Mouse (Mus musculus) MEL (cell line): ENCODE measurements around the gene Med13l. TPM values are rescaled to one million over a fixed set of nuclear protein-coding genes. Genes with fewer than 3 reads are reported as not detected.
A peak's percentile ranks its signal among the peaks of the same experiment; 100 is the strongest.

Experiments
- DNase-seq: peaks from one replicate; pipeline ENCODE4 v3.0.0; 2011; ENCODE audit warnings: low read depth, low spot score
- H3K27ac ChIP-seq: 2 replicates; pipeline ENCODE4 v1.5.1; 2012; ENCODE audit warnings: low read depth, mild to moderate bottlenecking, control low read depth, low read length, moderate library complexity; ENCODE audit not compliant: control insufficient read depth
- H3K27me3 ChIP-seq, 2 experiments: fragments of 150-350 bp in 1 of 2; sonication (generic) in 1 of 2; 2 replicates each; pipeline ENCODE4 v1.6.1; 2012; ENCODE audit warnings: low read length in 2 of 2, mild to moderate bottlenecking in 2 of 2, improper control_type of control experiment in 1 of 2, moderate library complexity in 1 of 2; ENCODE audit not compliant: insufficient read depth in 2 of 2, control insufficient read depth in 1 of 2
- H3K36me3 ChIP-seq, 2 experiments: 2 replicates each; pipeline ENCODE4 v1.6.1; 2012 to 2014; ENCODE audit warnings: low read length in 2 of 2, improper control_type of control experiment in 1 of 2, inconsistent platforms in 1 of 2, mild to moderate bottlenecking in 1 of 2; ENCODE audit not compliant: insufficient read depth in 2 of 2, control insufficient read depth in 1 of 2
- H3K4me1 ChIP-seq, 2 experiments: fragments of 150-350 bp in 1 of 2; sonication (generic) in 1 of 2; 2 replicates each; pipeline ENCODE4 v1.6.1; 2012; ENCODE audit warnings: low read length in 2 of 2, improper control_type of control experiment in 1 of 2, mild to moderate bottlenecking in 1 of 2; ENCODE audit not compliant: insufficient read depth in 2 of 2, control insufficient read depth in 1 of 2
- H3K4me3 ChIP-seq, 2 experiments: fragments of 150-350 bp in 1 of 2; sonication (generic) in 1 of 2; 2 replicates each; pipeline ENCODE4 v1.5.1; 2012; ENCODE audit warnings: low read depth in 2 of 2, low read length in 2 of 2, mild to moderate bottlenecking in 2 of 2, moderate library complexity in 2 of 2, control low read depth in 1 of 2, improper control_type of control experiment in 1 of 2; ENCODE audit not compliant: control insufficient read depth in 1 of 2, insufficient read depth in 1 of 2
- H3K79me2 ChIP-seq: 2 replicates; pipeline ENCODE4 v1.6.1; 2012; ENCODE audit warnings: mild to moderate bottlenecking, low read length, moderate library complexity; ENCODE audit not compliant: control insufficient read depth, poor library complexity, insufficient read depth
- H3K9ac ChIP-seq: 2 replicates; pipeline ENCODE4 v1.6.1; 2012; ENCODE audit warnings: low read depth, mild to moderate bottlenecking, control low read depth, low read length, moderate library complexity; ENCODE audit not compliant: control insufficient read depth, poor library complexity, severe bottlenecking
- H3K9me3 ChIP-seq: fragments of 150-350 bp; sonication (generic); replicated peaks from 2 replicates; pipeline ENCODE4 v1.6.1; 2012; ENCODE audit warnings: mild to moderate bottlenecking, low read length, improper control_type of control experiment, moderate library complexity; ENCODE audit not compliant: insufficient read depth
- BHLHE40 ChIP-seq: IDR thresholded peaks from 2 replicates; pipeline ENCODE4 v1.6.1; 2012; ENCODE audit warnings: low read depth, mild to moderate bottlenecking, inconsistent platforms, low read length, improper control_type of control experiment, borderline replicate concordance
- CHD1 ChIP-seq: IDR thresholded peaks from 2 replicates; pipeline ENCODE4 v1.6.1; 2012; ENCODE audit warnings: low read depth, mild to moderate bottlenecking, inconsistent platforms, low read length, improper control_type of control experiment
- CHD2 ChIP-seq: IDR thresholded peaks from 2 replicates; pipeline ENCODE4 v1.6.1; 2011; ENCODE audit warnings: low read length, improper control_type of control experiment
- CTCF ChIP-seq, 3 experiments: IDR thresholded peaks in 2 of 3; conservative IDR thresholded peaks in 1 of 3; 2 replicates each; pipeline ENCODE4 v1.5.1; 2011 to 2012; ENCODE audit warnings: low read length in 3 of 3, low read depth in 2 of 3, mild to moderate bottlenecking in 2 of 3, improper control_type of control experiment in 1 of 3, inconsistent platforms in 1 of 3, mixed read lengths in 1 of 3, moderate library complexity in 1 of 3; ENCODE audit not compliant: control insufficient read depth in 1 of 3, insufficient read depth in 1 of 3, poor library complexity in 1 of 3, severe bottlenecking in 1 of 3
- E2F4 ChIP-seq: IDR thresholded peaks from 2 replicates; pipeline ENCODE4 v1.6.1; 2011; ENCODE audit warnings: low read depth, low read length, improper control_type of control experiment, borderline replicate concordance
- ELF1 ChIP-seq: IDR thresholded peaks from 2 replicates; pipeline ENCODE4 v1.6.1; 2014; ENCODE audit warnings: low read depth, mild to moderate bottlenecking, inconsistent platforms, low read length, improper control_type of control experiment, moderate library complexity
- EP300 ChIP-seq, 2 experiments: IDR thresholded peaks; 2 replicates each; pipeline ENCODE4 v1.6.1; 2011; ENCODE audit warnings: improper control_type of control experiment in 2 of 2, low read length in 2 of 2, low read depth in 1 of 2, mild to moderate bottlenecking in 1 of 2
- ETS1 ChIP-seq: IDR thresholded peaks from 2 replicates; pipeline ENCODE4 v1.6.1; 2012; ENCODE audit warnings: low read depth, mild to moderate bottlenecking, inconsistent platforms, low read length, improper control_type of control experiment, moderate library complexity
- GABPA ChIP-seq: IDR thresholded peaks from 2 replicates; pipeline ENCODE4 v1.6.1; 2012; ENCODE audit warnings: low read depth, mild to moderate bottlenecking, inconsistent platforms, low read length, improper control_type of control experiment, moderate library complexity
- GATA1 ChIP-seq: IDR thresholded peaks from 2 replicates; pipeline ENCODE4 v1.6.1; 2011; ENCODE audit warnings: low read depth, low read length, improper control_type of control experiment
- KAT2A ChIP-seq: conservative IDR thresholded peaks from 2 replicates; pipeline ENCODE4 v1.6.1; 2012; ENCODE audit warnings: low read depth, low read length, improper control_type of control experiment, inconsistent platforms
- MAFK ChIP-seq: IDR thresholded peaks from 2 replicates; pipeline ENCODE4 v1.6.1; 2011; ENCODE audit warnings: low read depth, mild to moderate bottlenecking, low read length, improper control_type of control experiment, borderline replicate concordance
- MAX ChIP-seq: IDR thresholded peaks from 2 replicates; pipeline ENCODE4 v1.6.1; 2011; ENCODE audit warnings: low read length, improper control_type of control experiment
- MAZ ChIP-seq: IDR thresholded peaks from 2 replicates; pipeline ENCODE4 v1.6.1; 2012; ENCODE audit warnings: low read depth, mild to moderate bottlenecking, inconsistent platforms, low read length, improper control_type of control experiment
- MEF2A ChIP-seq: IDR thresholded peaks from 2 replicates; pipeline ENCODE4 v1.6.1; 2014; ENCODE audit warnings: low read depth, mild to moderate bottlenecking, inconsistent platforms, low read length, improper control_type of control experiment; ENCODE audit not compliant: poor library complexity, insufficient replicate concordance, severe bottlenecking; ENCODE audit errors: extremely low read depth
- MXI1 ChIP-seq: IDR thresholded peaks from 2 replicates; pipeline ENCODE4 v1.6.1; 2011; ENCODE audit warnings: mild to moderate bottlenecking, low read depth, low read length, improper control_type of control experiment
- MYB ChIP-seq: IDR thresholded peaks from 2 replicates; pipeline ENCODE4 v1.6.1; 2011; ENCODE audit warnings: mild to moderate bottlenecking, low read depth, low read length, improper control_type of control experiment
- NELFE ChIP-seq: IDR thresholded peaks from 2 replicates; pipeline ENCODE4 v1.6.1; 2011; ENCODE audit warnings: low read depth, low read length, improper control_type of control experiment
- NRF1 ChIP-seq: IDR thresholded peaks from 2 replicates; pipeline ENCODE4 v1.6.1; 2014; ENCODE audit warnings: low read depth, mild to moderate bottlenecking, inconsistent platforms, low read length, improper control_type of control experiment, moderate library complexity; ENCODE audit not compliant: poor library complexity, insufficient read depth, severe bottlenecking
- POLR2A ChIP-seq, 2 experiments: IDR thresholded peaks; 2 replicates each; pipeline ENCODE4 v1.6.1; 2011 to 2012; ENCODE audit warnings: low read length in 2 of 2, mild to moderate bottlenecking in 2 of 2, control low read depth in 1 of 2, improper control_type of control experiment in 1 of 2, low read depth in 1 of 2, moderate library complexity in 1 of 2; ENCODE audit not compliant: control insufficient read depth in 1 of 2, insufficient read depth in 1 of 2, poor library complexity in 1 of 2
- POLR2AphosphoS2 ChIP-seq: IDR thresholded peaks from 2 replicates; pipeline ENCODE4 v1.6.1; 2011; ENCODE audit warnings: low read length, improper control_type of control experiment
- POLR2AphosphoS5 ChIP-seq: IDR thresholded peaks from 2 replicates; pipeline ENCODE4 v1.6.1; 2012; ENCODE audit warnings: low read depth, borderline replicate concordance, mild to moderate bottlenecking, inconsistent platforms, low read length, moderate library complexity, mixed read lengths
- RAD21 ChIP-seq: IDR thresholded peaks from 2 replicates; pipeline ENCODE4 v1.6.1; 2011; ENCODE audit warnings: mild to moderate bottlenecking, low read depth, low read length, improper control_type of control experiment
- RCOR1 ChIP-seq: IDR thresholded peaks from 2 replicates; pipeline ENCODE4 v1.6.1; 2012; ENCODE audit warnings: low read depth, mild to moderate bottlenecking, inconsistent platforms, low read length, improper control_type of control experiment
- SIN3A ChIP-seq: IDR thresholded peaks from 2 replicates; pipeline ENCODE4 v1.6.1; 2012; ENCODE audit warnings: low read length, improper control_type of control experiment, inconsistent platforms
- SMC3 ChIP-seq: IDR thresholded peaks from 2 replicates; pipeline ENCODE4 v1.6.1; 2011; ENCODE audit warnings: low read depth, low read length, improper control_type of control experiment
- TAL1 ChIP-seq: IDR thresholded peaks from 2 replicates; pipeline ENCODE4 v1.6.1; 2012; ENCODE audit warnings: mild to moderate bottlenecking, inconsistent platforms, low read length, moderate library complexity, mixed read lengths
- TCF12 ChIP-seq: IDR thresholded peaks from 2 replicates; pipeline ENCODE4 v1.6.1; 2014; ENCODE audit warnings: low read depth, mild to moderate bottlenecking, inconsistent platforms, low read length, improper control_type of control experiment, moderate library complexity
- UBTF ChIP-seq: IDR thresholded peaks from 2 replicates; pipeline ENCODE4 v1.6.1; 2012; ENCODE audit warnings: low read depth, mild to moderate bottlenecking, inconsistent platforms, low read length, improper control_type of control experiment, moderate library complexity, borderline replicate concordance; ENCODE audit not compliant: insufficient read depth
- USF1 ChIP-seq: IDR thresholded peaks from 2 replicates; pipeline ENCODE4 v1.6.1; 2014; ENCODE audit warnings: low read depth, mild to moderate bottlenecking, inconsistent platforms, low read length, improper control_type of control experiment, moderate library complexity
- USF2 ChIP-seq, 2 experiments: IDR thresholded peaks; 2 replicates each; pipeline ENCODE4 v1.6.1; 2011 to 2012; ENCODE audit warnings: improper control_type of control experiment in 2 of 2, low read length in 2 of 2, borderline replicate concordance in 1 of 2, inconsistent platforms in 1 of 2, low read depth in 1 of 2, mild to moderate bottlenecking in 1 of 2; ENCODE audit not compliant: insufficient read depth in 1 of 2
- ZC3H11A ChIP-seq: IDR thresholded peaks from 2 replicates; pipeline ENCODE4 v1.6.1; 2012; ENCODE audit warnings: low read depth, mild to moderate bottlenecking, inconsistent platforms, low read length, improper control_type of control experiment
- ZKSCAN1 ChIP-seq: IDR thresholded peaks from 2 replicates; pipeline ENCODE4 v1.6.1; 2012; ENCODE audit warnings: low read depth, mild to moderate bottlenecking, inconsistent platforms, low read length, improper control_type of control experiment, moderate library complexity
- ZMIZ1 ChIP-seq: IDR thresholded peaks from 2 replicates; pipeline ENCODE4 v1.6.1; 2012; ENCODE audit warnings: low read depth, mild to moderate bottlenecking, inconsistent platforms, low read length, improper control_type of control experiment, moderate library complexity
- ZNF384 ChIP-seq: IDR thresholded peaks from 2 replicates; pipeline ENCODE4 v1.6.1; 2012; ENCODE audit warnings: low read depth, mild to moderate bottlenecking, inconsistent platforms, low read length, improper control_type of control experiment
- polyA plus RNA-seq, 2 experiments: library from polyadenylated mRNA; stranded (reverse) in 1 of 2; unstranded in 1 of 2; fragments of >175 nt in 1 of 2; fragments of >200 nt in 1 of 2; gene quantifications; 2 replicates each; pipeline versions ENCODE4 v1.2.1 to v1.2.4; 2012; ENCODE audit warnings: low replicate concordance in 2 of 2, low read depth in 1 of 2; ENCODE audit not compliant: insufficient read length in 2 of 2, insufficient read depth in 1 of 2, missing spikeins in 1 of 2
- total RNA-seq: library from RNA; depleted of rRNA; stranded (reverse); fragments of 300-350 nt; gene quantifications from 2 replicates; pipeline ENCODE4 v1.2.3, GENCODE M21; 2012

The Med13l gene
- total and polyA plus RNA-seq, 3 experiments, result 13.4 to 16.1 TPM; not detected in 1

DNA sequence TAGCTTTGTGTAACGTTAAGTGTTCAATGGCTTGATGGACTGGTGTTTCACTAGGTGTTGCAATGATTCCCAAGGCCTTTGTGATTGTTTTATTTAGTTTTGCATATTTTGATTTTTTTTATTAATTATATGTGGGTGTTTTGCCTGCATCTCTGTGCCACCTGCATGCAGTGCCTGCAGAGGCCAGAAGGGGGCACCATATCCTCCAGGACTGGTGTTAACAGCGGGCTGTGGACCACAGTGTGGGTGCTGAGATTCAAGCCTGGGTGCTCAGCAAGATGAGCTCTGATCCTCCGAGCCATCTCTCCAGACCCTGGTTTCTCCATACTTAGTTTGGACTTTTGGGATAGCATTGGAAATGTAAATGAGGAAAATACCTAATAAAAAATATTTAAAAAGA lies 143.7 kb downstream of the Med13l start:
- Histone ChIP-seq H3K27ac (no peak overlapping the region), H3K9me3 (no peaks in the 10 kb centered on the region), H3K36me3 (no peaks in the 10 kb centered on the region), H3K9ac (no peak overlapping the region), H3K4me3 (no peak overlapping the region), H3K79me2 (peaks cover 2% of the 10 kb centered on the region; the same call in 1 of the 2 replicates), H3K4me1 (no peaks in the 10 kb centered on the region), H3K27me3 (no peaks in the 10 kb centered on the region)
- DNase-seq, result peak; percentile 49
- TF ChIP-seq UBTF (no peak), MAZ (no peak), ZC3H11A (0 out of 2 replicates have a peak, but pooled peaks have one; percentile 4), POLR2AphosphoS5 (no peak), NRF1 (no peak), MAFK (no peak), E2F4 (no peak), RAD21 (peak; percentile 17), GATA1 (no peak), CHD1 (no peak), TCF12 (no peak), ZKSCAN1 (no peak), USF1 (no peak), MXI1 (no peak), CTCF (IDR thresholded peaks at IDR 0.05 in 2 of 3, conservative IDR thresholded peaks at IDR 0.05 in 1 of 3; ENCODE audit: control insufficient read depth in 1 of 3, insufficient read depth in 1 of 3, low read depth in 2 of 3, low read length in 3 of 3, poor library complexity in 1 of 3, severe bottlenecking in 1 of 3) (peak; percentile 71 to 83 (median 79)), POLR2A (IDR thresholded peaks at IDR 0.05; ENCODE audit: control insufficient read depth in 1 of 2, insufficient read depth in 1 of 2, low read depth in 1 of 2, low read length in 2 of 2, poor library complexity in 1 of 2) (no peak), ZNF384 (0 out of 2 replicates have a peak, but pooled peaks have one; percentile 8), NELFE (no peak), ETS1 (no peak), GABPA (no peak), CHD2 (no peak), MAX (no peak), RCOR1 (no peak), ELF1 (no peak), BHLHE40 (no peak), ZMIZ1 (no peak), SIN3A (no peak), EP300 (IDR thresholded peaks at IDR 0.05; ENCODE audit: low read depth in 1 of 2, low read length in 2 of 2) (no peak), USF2 (IDR thresholded peaks at IDR 0.05; ENCODE audit: borderline replicate concordance in 1 of 2, insufficient read depth in 1 of 2, low read depth in 1 of 2, low read length in 2 of 2) (no peak), TAL1 (no peak), MEF2A (no peak), KAT2A (no peak), POLR2AphosphoS2 (no peak), MYB (no peak), SMC3 (peak; percentile 59)
